Mouse (Mus musculus) right cerebral cortex, postnatal 36 days (tissue): ENCODE measurements around the gene Gmip.
A peak's percentile ranks its signal among the peaks of the same experiment; 100 is the strongest.

Experiments used
- DNase-seq, 2 experiments: peaks; one replicate each; pipeline ENCODE4 v3.0.0; 2022; ENCODE audit warnings: low spot score in 2 of 2, mixed read lengths in 1 of 2

Gmip gene

DNA sequence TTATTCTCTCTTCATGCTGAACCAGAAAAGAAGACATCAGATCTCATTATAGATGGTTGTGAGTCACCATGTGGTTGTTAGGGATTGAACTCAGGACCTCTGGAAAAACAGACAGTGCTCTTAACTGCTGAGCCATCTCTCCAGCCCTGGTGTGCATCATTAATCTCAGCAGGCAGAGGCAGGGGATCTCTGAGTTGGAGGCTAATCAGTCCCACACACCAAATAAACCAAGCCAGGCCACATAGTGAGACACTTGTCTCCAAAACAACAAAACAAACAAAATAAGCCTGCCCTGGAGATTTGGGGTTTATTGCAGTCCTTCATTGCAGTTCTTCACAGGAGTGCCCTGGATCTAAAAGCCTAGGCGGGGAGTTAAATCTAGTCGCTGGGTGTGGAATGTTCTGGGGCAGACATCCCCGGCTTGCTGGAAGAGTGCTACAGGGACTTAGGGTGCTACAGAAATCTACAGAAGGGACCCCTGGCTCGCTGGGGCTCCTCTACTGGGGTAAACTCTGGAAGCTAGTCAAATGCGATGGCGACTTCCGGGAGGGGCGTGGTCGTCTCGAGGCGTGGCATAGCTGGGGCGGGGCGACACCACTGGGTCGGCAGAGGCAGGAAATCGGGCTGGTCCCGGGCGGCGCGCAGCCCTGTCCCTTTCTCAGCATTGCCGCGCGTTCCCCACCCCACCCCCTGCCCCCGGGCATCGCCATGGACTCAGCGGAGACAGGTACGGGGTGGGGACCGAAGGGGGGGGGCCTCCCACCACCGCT is at the start of gene Gmip:
Gene Gmip, plus strand, starts transcription at position 586 of the 770 bp plus-strand sequence.
- DNase-seq, result peak in 1 of 2 experiments; percentile 35

GRCm38 (mm10) chr8:69761814-69762445 is 46.5 kb upstream of the Gmip start:
- DNase-seq, result no peak

GRCm38 (mm10) chr8:69771221-69771620 is 37.3 kb upstream of the Gmip start:
- no peak for DNase-seq

GRCm38 (mm10) chr8:69772106-69772505 is 36.4 kb upstream of the Gmip start:
- DNase-seq, result no peak

GRCm38 (mm10) chr8:69774503-69775148 is 33.9 kb upstream of the Gmip start, which contains the start of gene Gm20422:
Gm20422 (minus strand) TSS chr8:69774886.
- DNase-seq, result peak; percentile 87 to 93

GRCm38 (mm10) chr8:69775149-69775534 is 33.3 kb upstream of the Gmip start:
- no peak for DNase-seq

DNA sequence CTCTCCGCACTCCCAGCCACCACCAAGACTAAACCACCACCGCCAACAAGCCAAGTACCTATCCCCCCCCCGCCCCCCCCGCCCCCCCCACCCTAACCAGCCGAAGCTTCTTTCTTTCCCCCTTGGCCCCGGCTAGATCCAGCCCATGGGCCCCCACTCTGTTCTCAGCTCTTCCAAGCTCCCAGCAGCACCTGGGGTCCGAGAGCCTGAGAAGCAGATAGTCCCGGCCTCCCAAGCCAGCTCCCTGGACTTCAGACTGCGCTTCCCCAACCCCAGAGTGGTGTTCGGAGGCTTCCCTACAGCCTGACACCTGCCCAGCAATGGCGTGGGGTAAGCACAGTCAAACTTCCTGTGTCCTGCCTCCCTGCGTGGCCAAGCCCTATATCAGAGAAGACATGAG is 31.4 kb upstream of the Gmip start:
- DNase-seq, result no peak

- no peak for DNase-seq
Measured at GRCm38 (mm10) chr8:69789105-69789504, 19.4 kb upstream of the Gmip start.

DNA sequence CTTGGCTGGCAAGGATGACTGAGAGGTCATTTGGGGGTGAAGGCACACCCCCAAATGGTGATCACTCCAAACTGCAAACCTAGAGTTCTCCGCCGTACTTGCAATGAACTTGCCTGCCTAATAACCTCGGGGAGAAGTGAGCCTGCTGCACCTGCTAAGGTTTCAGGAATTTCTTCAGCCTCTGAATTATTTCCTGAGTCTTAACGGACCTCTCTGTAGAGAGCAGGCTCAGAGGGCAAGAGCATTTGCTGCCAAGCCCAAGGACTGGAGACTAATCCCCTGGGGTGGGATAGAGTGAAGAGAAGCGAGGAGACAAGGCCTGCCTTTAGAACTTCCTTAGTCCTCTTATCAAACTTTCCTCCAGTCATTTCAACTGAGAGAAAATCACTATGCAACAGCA is 18.7 kb upstream of the Gmip start:
- no peak for DNase-seq

- DNase-seq, result no peak
Measured at GRCm38 (mm10) chr8:69790364-69790763, 18.1 kb upstream of the Gmip start.

DNA sequence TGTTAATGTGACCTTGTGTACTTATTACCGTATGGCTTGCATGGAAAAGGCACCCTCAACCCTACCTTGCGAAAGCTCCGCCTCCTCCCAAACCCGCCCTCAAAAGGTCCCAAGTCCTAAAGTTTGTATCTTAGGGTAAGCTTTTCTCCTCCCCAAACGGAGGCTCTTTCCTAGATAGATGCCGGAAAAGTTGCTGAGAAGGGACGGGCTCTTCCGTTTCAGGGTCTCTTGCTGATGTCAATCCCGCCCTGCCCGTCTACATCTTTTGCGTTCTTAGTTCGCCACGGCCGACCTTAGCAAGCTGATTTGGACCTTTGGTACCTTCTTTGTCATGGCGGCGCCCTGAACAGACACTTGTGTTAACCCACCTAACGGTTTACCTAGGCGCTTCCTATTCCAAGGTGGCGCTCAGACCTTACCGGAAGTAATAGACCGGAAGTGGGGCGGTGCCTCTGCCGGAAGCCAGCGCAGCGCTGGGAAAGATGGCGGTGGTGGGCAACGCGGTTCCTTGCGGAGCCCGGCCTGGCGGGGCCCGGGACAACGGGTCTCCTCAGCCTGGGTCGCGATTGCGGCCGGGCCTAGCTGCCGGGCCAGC is 17.6 kb upstream of the Gmip start, which contains the start of the genes Atp13a1 and Zfp866:
Gene Atp13a1, plus strand, starts transcription at position 391 of the 595 bp plus-strand sequence.
Gene Zfp866, minus strand, starts transcription at position 406 of the 595 bp plus-strand sequence.
- peak; percentile 78 to 86 for DNase-seq

- no peak for DNase-seq
Measured at GRCm38 (mm10) chr8:69791415-69792068, 16.9 kb upstream of the Gmip start.

DNA sequence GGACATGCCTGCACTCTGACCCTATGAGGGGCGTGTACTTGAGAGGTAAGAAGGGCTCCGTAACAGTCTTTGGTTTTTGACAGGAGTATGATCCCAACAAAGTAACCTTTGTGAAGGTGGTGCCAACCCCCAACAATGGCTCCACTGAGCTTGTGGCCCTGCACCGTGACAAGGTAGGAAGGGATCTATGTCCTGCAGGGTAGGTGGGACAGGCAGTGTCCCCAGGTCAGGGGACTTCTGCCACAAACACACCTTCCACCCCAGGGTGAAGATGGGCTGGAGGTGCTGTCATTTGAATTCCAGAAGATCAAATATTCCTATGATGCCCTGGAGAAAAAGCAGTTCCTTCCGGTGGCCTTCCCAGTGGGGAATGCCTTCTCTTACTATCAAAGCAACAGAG is 14.8 kb upstream of the Gmip start:
- no peak for DNase-seq

GRCm38 (mm10) chr8:69794096-69794495 is 14.4 kb upstream of the Gmip start:
- DNase-seq, result no peak

DNA sequence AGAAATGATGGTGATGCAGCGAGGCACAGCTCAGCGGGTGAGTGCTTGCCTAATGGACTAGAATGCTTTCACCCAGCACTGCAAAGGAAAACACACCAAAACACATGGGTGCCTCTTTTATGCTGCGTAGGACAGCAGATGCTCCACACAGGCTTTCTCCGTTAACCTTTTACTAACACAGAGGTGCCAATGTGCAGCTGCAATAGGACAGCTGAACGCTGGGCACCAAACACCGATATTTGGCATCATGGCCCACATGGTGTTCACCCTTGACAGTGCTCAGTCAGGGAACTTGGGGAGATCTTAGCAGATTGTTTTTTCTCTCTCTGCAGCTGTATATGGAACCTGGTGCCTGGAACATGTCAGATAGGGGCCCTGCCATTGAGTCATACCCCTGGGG is 13.6 kb upstream of the Gmip start:
- no peak for DNase-seq

DNA sequence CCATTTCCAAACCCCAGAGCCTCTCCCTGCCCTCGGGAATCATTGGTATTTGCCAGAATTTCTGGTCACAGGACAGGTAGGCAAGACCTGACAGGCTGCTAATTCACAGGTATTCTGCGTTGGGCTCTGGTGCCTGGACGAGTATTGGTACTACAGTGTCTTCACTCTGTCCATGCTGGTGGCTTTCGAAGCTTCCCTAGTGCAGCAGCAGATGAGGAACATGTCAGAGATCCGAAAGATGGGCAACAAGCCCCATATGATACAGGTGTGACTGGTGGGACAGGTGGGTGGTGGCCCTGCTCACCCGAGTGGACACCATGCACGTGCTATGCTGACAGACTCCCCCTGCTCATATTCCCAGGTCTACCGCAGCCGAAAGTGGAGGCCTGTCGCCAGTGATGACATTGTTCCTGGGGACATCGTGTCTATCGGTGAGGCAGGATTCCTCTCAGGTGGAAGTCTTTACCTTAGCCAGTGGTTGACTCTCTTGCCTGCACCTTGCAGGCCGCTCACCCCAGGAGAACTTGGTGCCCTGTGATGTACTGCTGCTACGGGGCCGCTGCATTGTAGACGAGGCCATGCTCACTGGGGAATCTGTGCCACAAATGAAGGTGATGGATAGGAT is 11.6 kb upstream of the Gmip start:
- no peak for DNase-seq

GRCm38 (mm10) chr8:69797661-69798060 is 10.8 kb upstream of the Gmip start:
- no peak for DNase-seq

GRCm38 (mm10) chr8:69799261-69799660 is 9.2 kb upstream of the Gmip start:
- DNase-seq, result no peak

DNA sequence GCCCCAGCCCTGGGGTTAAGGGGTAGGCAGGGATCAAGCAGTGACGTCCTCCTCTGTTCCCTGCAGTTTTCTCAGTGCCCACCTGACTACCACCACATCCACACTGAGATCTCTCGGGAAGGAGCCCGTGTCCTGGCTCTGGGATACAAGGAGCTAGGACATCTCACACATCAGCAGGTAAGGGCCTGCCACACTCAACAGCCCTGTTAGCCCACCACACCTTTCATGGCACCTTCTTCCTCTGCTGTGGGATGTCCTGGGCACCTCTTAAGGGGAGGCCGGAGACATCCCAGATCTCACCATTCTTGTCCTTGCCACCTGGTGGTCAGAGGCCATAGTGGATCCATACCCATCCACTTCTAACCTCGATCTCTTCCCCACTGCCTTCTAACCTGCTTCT is 8.5 kb upstream of the Gmip start:
- DNase-seq, result no peak

DNA sequence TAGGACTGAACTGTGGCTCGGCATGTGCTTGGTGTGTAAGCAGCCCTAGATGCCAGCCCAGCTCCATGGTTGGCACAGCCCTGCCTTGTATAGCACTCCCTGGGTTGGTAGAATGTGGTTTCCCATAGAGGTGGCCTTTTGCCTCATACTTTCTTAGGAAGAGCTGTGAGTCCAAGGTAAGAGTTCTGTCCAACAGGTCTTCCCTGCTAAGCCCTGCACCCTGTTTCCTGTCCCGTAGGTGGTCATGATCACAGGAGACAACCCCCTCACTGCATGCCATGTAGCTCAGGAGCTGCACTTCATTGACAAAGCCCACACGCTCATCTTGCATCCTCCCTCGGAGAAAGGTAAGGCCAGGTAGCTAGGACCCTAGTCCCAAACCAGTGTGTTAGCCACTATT is 6.7 kb upstream of the Gmip start:
- DNase-seq, result no peak

DNA sequence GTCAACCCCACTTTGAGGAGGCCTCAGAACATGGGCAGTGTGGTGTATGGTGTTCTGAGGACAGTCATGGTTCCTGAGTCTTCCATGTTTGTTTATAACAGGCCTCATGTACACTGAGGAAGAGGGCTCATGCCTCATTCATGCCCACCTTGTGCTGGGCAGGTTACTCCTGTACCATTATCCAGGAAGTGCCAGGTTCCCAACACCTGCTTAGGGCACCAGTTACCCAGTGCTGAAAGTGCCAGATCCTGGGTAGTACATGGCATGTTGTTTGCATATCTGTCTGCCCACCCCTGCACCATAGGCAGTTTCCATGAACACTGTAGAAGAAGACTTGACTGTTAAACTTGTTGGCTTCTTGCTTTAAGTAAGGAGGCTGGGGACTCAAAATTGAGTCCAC is 6.3 kb upstream of the Gmip start:
- DNase-seq, result no peak
